8 mouse cellular contexts compared by ENCODE assay signal in genomic region chr2:119662220-119663182, GRCm38 (mm10). TPM values are rescaled to one million over a fixed set of nuclear protein-coding genes. Genes with fewer than 3 reads are reported as not detected.
DNase-seq lines count a peak whose midpoint lies in the region; ATAC-seq and TF ChIP-seq lines count a peak whose summit lies in the region.

Gene Ndufaf1 (minus strand): TSS chr2:119662827.

- no peaks in the 10 kb centered on the region for H3K27me3 ChIP-seq in hindbrain, postnatal 0 days (ENCODE audit: insufficient read depth, low read length)

- 2% methylated on average over 44 of the region's 44 CpGs for WGBS in hindbrain, postnatal 0 days

- TF ChIP-seq CTCF in hindbrain, postnatal 0 days (IDR thresholded peaks at IDR 0.05; ENCODE audit: low read depth), result no peak
- no peak for TF ChIP-seq CTCF in left cerebral cortex, adult 2 months (IDR thresholded peaks at IDR 0.05)

- DNase-seq in WW6 (ENCODE audit: low read depth, low spot score), result peak; percentile 67
- DNase-seq in cerebellum, postnatal 4 days (ENCODE audit: low spot score in 2 of 2), result peak; percentile 47 to 77
- peak; percentile 87 for DNase-seq in gastrocnemius, adult 18-20 months (ENCODE audit: low spot score)
- DNase-seq in hindbrain, postnatal 0 days (ENCODE audit: low spot score), result peak; percentile 86
- peak; percentile 82 for DNase-seq in left cerebral cortex, adult 2 months (ENCODE audit: extremely low spot score in 1 of 2, low spot score in 2 of 2)
- DNase-seq in right cerebral cortex, adult 2 months (ENCODE audit: low spot score in 2 of 2), result peak; percentile 89 to 91
- DNase-seq in urinary bladder, postnatal 14 days (ENCODE audit: low spot score), result peak; percentile 75

- peaks cover 9% of the 10 kb centered on the region; the same call in 1 of the 2 replicates for H3K36me3 ChIP-seq in hindbrain, postnatal 0 days (ENCODE audit: insufficient read depth, low read length)

- no peaks in the 10 kb centered on the region for H3K9me3 ChIP-seq in hindbrain, postnatal 0 days (ENCODE audit: low read length)

- ATAC-seq in hindbrain, postnatal 0 days, result peak; percentile 92
- peak; percentile 87 for ATAC-seq in megakaryocyte, adult 5-6 weeks (ENCODE audit: poor library complexity, severe bottlenecking)

- H3K4me1 ChIP-seq in hindbrain, postnatal 0 days (ENCODE audit: insufficient read depth, low read length), result peaks cover 9% of the 10 kb centered on the region

- H3K9ac ChIP-seq in hindbrain, postnatal 0 days (replicated peaks; ENCODE audit: low read length), result peak within 1 kb of the TSS; percentile 83

- H3K4me3 ChIP-seq in hindbrain, postnatal 0 days (ENCODE audit: low read length), result peak within 1 kb of the TSS; percentile 89
- peak within 1 kb of the TSS; percentile 94 for H3K4me3 ChIP-seq in left cerebral cortex, adult 2 months

- no peak within 1 kb of the TSS for H3K27ac ChIP-seq in hindbrain, postnatal 0 days
- H3K27ac ChIP-seq in left cerebral cortex, adult 2 months, result peak within 1 kb of the TSS; percentile 81

- peak within 1 kb of the TSS; percentile 90 for H3K4me2 ChIP-seq in hindbrain, postnatal 0 days (ENCODE audit: low read depth, low read length)

- intact Hi-C loops in left cerebral cortex, adult 2 months (cut with DNase I), result loop anchor here (1.0 to 5.0 kb wide), 3 partner anchors 12 to 115 kb away; partner anchors contain the start of genes Chp1 and Exd1

RNA-seq across cellular contexts. Expression of gene Ndufaf1, which starts in this region (rescaled TPM):
- 10 to 100 TPM; 44.9 to 46.8 TPM for total RNA-seq in gastrocnemius, adult 18-20 months (2021)
- total RNA-seq in hindbrain, postnatal 0 days (2014; rRNA removed), result 16.3 and 18.2 TPM in 2 replicates
- 45.5 and 50.2 TPM in 2 replicates for polyA plus RNA-seq in hindbrain, postnatal 0 days (2015; fragmentation: Nextera tagmentation; extraction: Ambion mirVana)
- 10 to 100 TPM; 32.5 to 35.5 TPM for total RNA-seq in left cerebral cortex, adult 2 months (2021)
- 15.8 and 16.4 TPM in 2 replicates for total RNA-seq in megakaryocyte, adult 5-6 weeks (2015)
- 8.8 and 13.0 TPM in 2 replicates for total RNA-seq in megakaryocyte, adult 5-6 weeks (2017)
